Mouse (Mus musculus): ENCODE results near the gene Atp5h. TPM values are rescaled to one million over a fixed set of nuclear protein-coding genes. Genes with fewer than 3 reads are reported as not detected.

Atp5h gene
- polyA plus RNA-seq, 1 experiment from 2014 or later: 787 TPM

DNA sequence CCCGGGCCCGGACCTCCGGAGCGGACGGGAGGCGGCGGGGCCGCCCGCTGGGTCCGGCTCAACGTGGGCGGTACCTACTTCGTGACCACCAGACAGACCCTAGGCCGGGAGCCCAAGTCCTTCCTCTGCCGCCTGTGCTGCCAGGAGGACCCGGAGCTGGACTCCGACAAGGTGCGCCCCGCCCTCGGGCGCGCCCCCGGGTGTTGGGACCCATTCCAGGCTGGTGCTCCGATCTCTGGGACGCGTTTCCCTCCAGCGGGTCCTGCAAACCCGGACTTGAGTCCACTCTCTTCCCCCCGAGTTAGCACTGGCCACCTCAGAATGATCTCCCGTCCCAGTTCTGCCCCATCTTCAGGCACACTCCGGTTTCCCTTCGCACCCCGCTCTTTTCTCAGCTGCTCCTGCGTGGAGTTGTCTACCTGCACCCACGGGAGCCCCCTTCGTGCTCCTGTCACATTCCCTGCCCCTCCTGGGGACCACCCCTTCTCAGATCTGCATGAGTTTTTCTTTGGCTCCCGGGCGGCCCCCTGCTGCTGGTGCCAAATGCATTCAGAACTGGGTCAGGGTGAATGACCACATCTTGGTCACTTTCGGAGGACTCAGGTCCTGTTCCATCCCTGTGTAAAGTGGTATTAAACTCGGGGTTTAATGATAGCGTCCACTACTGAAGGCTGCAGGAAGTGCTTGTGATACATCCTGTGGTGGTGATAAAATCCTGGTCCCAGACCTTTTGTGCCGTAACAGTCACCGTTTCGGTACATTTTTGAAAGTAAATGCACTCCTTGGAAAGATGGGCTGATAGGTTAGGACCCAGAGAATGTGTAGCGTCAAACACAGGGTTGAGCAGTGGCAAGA is 801 bp upstream of the Atp5h start:
- H3K9ac ChIP-seq: peak overlapping the region; percentile 97
- peaks cover 32% of the 10 kb centered on the region for H3K4me1 ChIP-seq
- no peaks in the 10 kb centered on the region for H3K9me3 ChIP-seq
- H3K27ac ChIP-seq: peak overlapping the region; percentile 91
- peak; percentile 74 for ATAC-seq (ENCODE audit: borderline replicate concordance, extremely low read depth, low FRiP score, low TSS enrichment)
- no peaks in the 10 kb centered on the region for H3K27me3 ChIP-seq
- 1% methylated on average over 37 of the region's 45 CpGs for WGBS
- peaks cover 19% of the 10 kb centered on the region for H3K36me3 ChIP-seq
- peak overlapping the region; percentile 96 for H3K4me3 ChIP-seq
- peak overlapping the region; percentile 93 for H3K4me2 ChIP-seq

DNA sequence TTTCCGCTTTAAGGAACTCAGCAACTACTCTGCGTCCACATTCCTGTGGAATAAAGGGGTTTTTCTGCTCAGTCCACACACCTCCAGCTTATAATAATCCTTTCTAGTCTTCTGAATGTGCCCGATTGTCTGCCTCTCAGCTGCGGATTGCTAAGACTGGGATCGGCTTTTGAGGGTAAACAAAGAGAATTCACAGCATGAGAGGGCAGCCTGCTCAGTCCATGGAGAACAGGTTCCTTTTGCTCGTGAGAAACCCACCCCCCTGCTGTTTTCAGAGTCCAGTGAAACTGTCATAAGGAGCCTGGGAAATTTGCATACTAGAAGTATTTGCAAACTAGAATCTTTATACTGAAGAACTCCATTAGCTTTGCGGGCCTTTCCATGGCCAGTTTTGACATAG is 10.2 kb downstream of the Atp5h start:
- ATAC-seq (ENCODE audit: borderline replicate concordance, extremely low read depth, low FRiP score, low TSS enrichment): no peak
- H3K9ac ChIP-seq: no peak overlapping the region
- no peaks in the 10 kb centered on the region for H3K27me3 ChIP-seq
- H3K4me1 ChIP-seq: peaks cover 32% of the 10 kb centered on the region
- no peak overlapping the region for H3K4me3 ChIP-seq
- H3K4me2 ChIP-seq: no peak overlapping the region
- H3K36me3 ChIP-seq: peaks cover 25% of the 10 kb centered on the region; the same call in 1 of the 2 replicates
- H3K9me3 ChIP-seq: no peaks in the 10 kb centered on the region
- WGBS: 81% methylated on average over 7 of the region's 7 CpGs
- no peak overlapping the region for H3K27ac ChIP-seq

DNA sequence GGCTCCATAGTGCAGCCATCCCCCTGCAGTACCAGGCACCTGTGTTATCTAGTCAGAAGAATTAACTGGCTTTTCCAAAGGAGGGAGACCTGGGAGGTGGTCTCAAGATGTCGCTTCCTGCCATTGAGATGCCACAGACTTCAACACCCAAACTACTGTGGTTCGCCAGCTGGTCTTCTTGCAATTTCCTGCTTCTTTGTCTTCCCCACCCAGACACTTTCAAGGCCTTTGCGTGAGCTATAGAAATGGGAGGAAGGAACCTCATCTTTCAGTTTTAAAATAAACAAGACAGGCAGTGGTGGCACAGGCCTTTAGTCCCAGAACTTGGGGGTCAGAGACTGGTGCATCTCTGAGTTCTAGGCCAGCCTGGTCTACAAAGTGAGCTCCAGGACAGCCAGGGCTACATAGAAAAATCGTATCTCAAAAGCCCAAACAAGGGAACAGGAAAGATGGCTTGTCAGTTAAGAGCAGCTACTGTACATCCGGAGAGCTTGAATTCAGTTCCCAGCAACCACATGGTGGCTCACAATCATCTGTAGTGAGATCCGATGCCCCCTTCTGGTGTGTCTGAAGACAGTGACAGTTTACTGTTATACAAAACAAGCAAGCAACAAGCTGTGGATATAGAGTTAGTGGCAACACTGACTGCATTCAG is 11.4 kb downstream of the Atp5h start:
- Histone ChIP-seq H3K27ac (peak overlapping the region; percentile 69), H3K4me2 (no peak overlapping the region), H3K4me3 (no peak overlapping the region), H3K9ac (no peak overlapping the region), H3K4me1 (peaks cover 38% of the 10 kb centered on the region), H3K36me3 (peaks cover 25% of the 10 kb centered on the region; the same call in 1 of the 2 replicates), H3K9me3 (no peaks in the 10 kb centered on the region), H3K27me3 (no peaks in the 10 kb centered on the region)
- ATAC-seq (ENCODE audit: borderline replicate concordance, extremely low read depth, low FRiP score, low TSS enrichment): no peak
- WGBS: 63% methylated on average over 6 of the region's 6 CpGs

DNA sequence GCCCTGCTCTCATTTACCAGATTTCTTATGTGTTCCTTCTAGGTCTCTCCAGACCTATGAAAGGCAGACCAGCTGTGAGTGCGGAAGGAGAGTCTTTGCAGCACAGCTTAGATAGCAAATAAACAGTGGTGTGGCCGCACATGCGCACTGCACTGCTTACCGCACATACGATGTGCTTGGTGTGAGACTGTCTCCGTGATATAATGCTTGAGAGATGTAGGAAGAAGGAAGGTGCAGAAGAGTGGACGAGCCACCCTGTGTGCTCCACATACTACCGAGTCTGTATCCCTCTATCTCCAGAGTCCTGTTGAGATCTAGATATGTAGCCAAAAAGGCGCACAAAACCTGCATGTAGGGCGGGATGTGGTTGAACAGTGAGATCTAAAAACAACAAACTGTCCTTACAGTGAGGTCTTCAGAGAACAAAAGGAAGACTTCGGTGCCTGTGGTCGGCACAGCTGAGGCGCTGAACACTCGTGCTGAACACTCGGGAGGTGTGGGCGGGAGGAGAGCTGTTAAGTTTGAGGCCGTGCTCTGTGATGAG is 12.8 kb downstream of the Atp5h start:
- Histone ChIP-seq H3K27ac (no peak overlapping the region), H3K36me3 (peaks cover 25% of the 10 kb centered on the region; the same call in 1 of the 2 replicates)

DNA sequence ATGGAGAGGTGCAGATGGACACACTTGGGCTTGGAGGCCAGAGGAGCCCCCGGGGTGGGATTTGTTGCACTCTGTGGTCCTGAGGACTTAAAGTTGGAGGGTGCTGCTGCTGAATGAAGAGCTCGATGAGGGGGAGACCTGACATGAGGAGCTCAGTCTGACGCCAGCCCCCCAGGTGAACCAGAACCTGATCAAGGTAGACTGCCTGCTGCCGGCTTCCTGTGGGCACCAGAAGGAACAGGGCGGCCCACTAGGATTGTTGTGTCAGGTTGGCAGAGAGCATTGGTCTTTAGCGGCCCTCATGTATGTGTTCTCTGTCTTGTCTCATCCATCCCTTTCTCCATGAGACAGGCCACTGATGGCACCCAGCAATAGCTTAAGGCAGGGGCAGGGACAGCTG is 14.0 kb downstream of the Atp5h start:
- no peak overlapping the region for H3K4me3 ChIP-seq
- no peaks in the 10 kb centered on the region for H3K9me3 ChIP-seq
- no peak for ATAC-seq (ENCODE audit: borderline replicate concordance, extremely low read depth, low FRiP score, low TSS enrichment)
- H3K4me1 ChIP-seq: peaks cover 17% of the 10 kb centered on the region
- H3K9ac ChIP-seq: no peak overlapping the region
- 95% methylated on average over 6 of the region's 6 CpGs for WGBS
- peaks cover 20% of the 10 kb centered on the region; the same call in 1 of the 2 replicates for H3K36me3 ChIP-seq
- no peaks in the 10 kb centered on the region for H3K27me3 ChIP-seq
- H3K27ac ChIP-seq: no peak overlapping the region
- H3K4me2 ChIP-seq: no peak overlapping the region

More for the DNA sequence above, 12.8 kb downstream of the Atp5h start:
- no peak overlapping the region for H3K4me2 ChIP-seq
- no peak overlapping the region for H3K9ac ChIP-seq
- H3K27me3 ChIP-seq: no peaks in the 10 kb centered on the region
- H3K4me3 ChIP-seq: no peak overlapping the region
- H3K4me1 ChIP-seq: peaks cover 27% of the 10 kb centered on the region
- H3K9me3 ChIP-seq: no peaks in the 10 kb centered on the region
- 95% methylated on average over 17 of the region's 17 CpGs for WGBS
- no peak for ATAC-seq (ENCODE audit: borderline replicate concordance, extremely low read depth, low FRiP score, low TSS enrichment)

DNA sequence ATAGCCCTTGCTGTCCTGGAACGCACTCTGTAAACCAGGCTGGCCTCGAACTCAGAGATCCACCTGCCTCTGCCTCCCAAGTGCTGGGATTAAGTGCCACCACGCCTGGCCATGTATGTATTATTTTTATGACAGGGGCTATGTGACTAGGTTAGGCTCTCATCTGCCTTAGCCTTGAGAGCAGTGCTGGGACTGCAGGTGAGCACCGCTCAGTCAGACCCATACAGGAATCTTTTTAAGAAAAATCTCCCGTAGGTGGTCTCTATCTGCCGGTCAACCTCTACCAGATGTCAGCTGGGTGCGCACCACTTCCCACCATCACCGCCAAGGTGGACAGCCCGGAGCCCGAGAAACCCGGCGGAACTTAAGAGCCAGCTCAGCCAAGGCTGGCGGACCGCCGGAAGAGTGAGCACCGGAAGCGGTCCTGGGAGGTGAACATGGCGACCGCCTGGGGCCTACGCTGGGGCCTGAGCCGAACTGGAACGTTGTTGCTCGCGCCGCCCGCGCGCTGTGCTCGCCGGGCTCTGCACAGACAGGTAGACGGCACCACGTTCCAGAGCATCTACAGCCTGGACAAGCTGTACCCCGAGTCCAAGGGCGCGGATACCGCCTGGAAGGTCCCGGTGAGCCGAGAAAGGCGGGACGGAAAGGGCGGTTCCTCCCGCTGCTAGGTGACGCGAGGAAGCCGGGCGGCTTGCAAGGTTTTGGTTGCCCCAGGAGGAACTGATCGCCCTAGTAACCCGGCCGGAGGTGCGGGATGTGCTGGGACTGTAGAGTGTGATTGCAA is 16.2 kb downstream of the Atp5h start, which contains the start of gene Mrpl58:
Gene Mrpl58, plus strand, starts transcription at position 415 of the 787 bp plus-strand sequence.
- Histone ChIP-seq H3K9ac (peak within 1 kb of the TSS; percentile 83), H3K4me2 (peak within 1 kb of the TSS; percentile 74), H3K36me3 (peaks cover 7% of the 10 kb centered on the region; the same call in 1 of the 2 replicates), H3K27ac (peak within 1 kb of the TSS; percentile 88), H3K4me3 (peak within 1 kb of the TSS; percentile 71), H3K27me3 (no peaks in the 10 kb centered on the region), H3K4me1 (peaks cover 12% of the 10 kb centered on the region), H3K9me3 (no peaks in the 10 kb centered on the region)
- peak; percentile 91; the same call in 1 of the 2 replicates for ATAC-seq (ENCODE audit: borderline replicate concordance, extremely low read depth, low FRiP score, low TSS enrichment)
- 3% methylated on average over 50 of the region's 50 CpGs for WGBS

DNA sequence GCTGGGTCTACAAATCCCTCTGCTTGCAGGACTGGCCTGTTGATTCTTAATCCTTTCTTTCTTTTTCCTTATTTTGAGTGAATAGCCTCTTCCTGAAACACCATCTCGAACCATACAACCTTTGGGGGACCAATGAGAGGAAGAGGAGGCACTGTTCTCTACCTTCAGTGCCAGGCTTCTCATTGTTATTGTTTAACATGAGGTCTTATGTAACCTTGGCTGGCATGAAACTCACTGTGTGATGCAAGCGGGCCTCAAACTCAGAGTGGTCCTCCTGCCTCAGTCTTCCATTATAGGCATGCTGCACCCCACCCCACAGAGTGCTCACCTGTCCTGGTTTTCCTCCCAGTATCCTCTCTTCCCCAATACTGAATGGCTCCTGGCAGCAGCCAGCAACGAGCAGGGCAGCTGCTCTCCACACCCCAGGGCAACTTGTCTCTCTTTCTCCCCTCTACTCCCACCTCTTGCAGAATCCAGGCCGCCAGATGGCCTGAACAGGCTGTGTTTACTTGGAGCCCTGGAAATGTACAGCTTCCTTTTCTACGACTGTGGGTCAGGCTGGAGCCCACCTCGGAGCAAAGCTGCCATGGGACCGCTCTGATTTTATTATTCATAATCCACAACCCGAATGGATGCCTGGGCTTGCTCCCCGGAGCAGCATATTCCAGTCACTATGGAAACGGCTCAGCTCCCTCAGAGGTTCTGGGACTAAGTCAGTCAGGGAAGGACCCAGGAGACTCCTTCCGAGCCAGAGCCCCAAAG is 19.0 kb downstream of the Atp5h start:
- Histone ChIP-seq H3K27ac (no peak overlapping the region), H3K4me3 (no peak overlapping the region), H3K4me1 (peaks cover 15% of the 10 kb centered on the region), H3K27me3 (no peaks in the 10 kb centered on the region), H3K4me2 (no peak overlapping the region), H3K36me3 (no peaks in the 10 kb centered on the region; the same call in 1 of the 2 replicates), H3K9me3 (no peaks in the 10 kb centered on the region), H3K9ac (no peak overlapping the region)
- ATAC-seq (ENCODE audit: borderline replicate concordance, extremely low read depth, low FRiP score, low TSS enrichment): no peak
- 46% methylated on average over 11 of the region's 11 CpGs for WGBS

DNA sequence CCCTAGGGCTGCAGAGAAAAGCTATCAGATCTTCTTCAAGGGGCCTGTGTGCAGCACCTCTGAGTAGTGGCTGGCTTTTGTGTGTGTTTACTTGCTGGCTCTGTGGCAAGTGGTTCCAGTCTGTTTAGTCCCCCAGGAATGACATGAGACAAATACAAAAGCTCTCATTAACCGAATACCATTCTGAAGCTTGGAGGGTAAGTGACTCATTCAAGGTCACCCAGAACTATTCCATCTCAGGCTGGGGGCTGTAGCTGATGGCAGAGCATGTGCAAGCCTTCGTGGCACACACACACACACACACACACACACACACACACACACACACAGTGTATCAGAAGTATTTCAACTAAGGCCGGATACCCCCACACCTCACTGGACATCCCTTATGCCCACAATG is 19.6 kb downstream of the Atp5h start:
- ATAC-seq (ENCODE audit: borderline replicate concordance, extremely low read depth, low FRiP score, low TSS enrichment): no peak
- Histone ChIP-seq H3K27me3 (no peaks in the 10 kb centered on the region), H3K9me3 (no peaks in the 10 kb centered on the region), H3K9ac (no peak overlapping the region), H3K27ac (no peak overlapping the region), H3K4me1 (peaks cover 14% of the 10 kb centered on the region), H3K36me3 (peaks cover 5% of the 10 kb centered on the region; the same call in 1 of the 2 replicates), H3K4me2 (no peak overlapping the region), H3K4me3 (no peak overlapping the region)
- 75% methylated on average over 3 of the region's 3 CpGs for WGBS

DNA sequence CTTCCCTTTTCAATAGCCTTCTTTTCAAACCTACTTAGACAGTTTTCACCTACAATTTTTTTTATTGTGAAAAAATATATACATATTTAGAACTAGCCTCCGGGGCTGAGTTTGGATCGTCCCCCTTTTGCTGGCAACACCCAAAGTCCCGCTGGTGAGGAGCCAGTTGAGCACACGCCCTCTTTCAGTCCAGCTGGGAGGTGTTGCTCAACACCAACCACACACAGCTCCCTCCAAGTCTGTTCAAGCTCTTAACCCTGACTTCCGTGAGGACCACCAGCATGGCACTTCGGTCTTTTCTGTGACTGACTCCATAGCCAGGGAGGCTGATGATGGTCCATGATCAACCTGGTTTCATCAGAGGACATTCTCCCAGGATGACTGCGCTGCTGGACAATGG is 21.7 kb downstream of the Atp5h start:
- WGBS: 55% methylated on average over 7 of the region's 7 CpGs
- H3K4me1 ChIP-seq: peaks cover 3% of the 10 kb centered on the region; the same call in 1 of the 2 replicates
- H3K27ac ChIP-seq: no peak overlapping the region
- no peak overlapping the region for H3K4me3 ChIP-seq
- H3K27me3 ChIP-seq: no peaks in the 10 kb centered on the region
- no peaks in the 10 kb centered on the region for H3K9me3 ChIP-seq
- H3K9ac ChIP-seq: no peak overlapping the region
- peak; percentile 69; the same call in 1 of the 2 replicates for ATAC-seq (ENCODE audit: borderline replicate concordance, extremely low read depth, low FRiP score, low TSS enrichment)
- peaks cover 24% of the 10 kb centered on the region for H3K36me3 ChIP-seq
- no peak overlapping the region for H3K4me2 ChIP-seq

DNA sequence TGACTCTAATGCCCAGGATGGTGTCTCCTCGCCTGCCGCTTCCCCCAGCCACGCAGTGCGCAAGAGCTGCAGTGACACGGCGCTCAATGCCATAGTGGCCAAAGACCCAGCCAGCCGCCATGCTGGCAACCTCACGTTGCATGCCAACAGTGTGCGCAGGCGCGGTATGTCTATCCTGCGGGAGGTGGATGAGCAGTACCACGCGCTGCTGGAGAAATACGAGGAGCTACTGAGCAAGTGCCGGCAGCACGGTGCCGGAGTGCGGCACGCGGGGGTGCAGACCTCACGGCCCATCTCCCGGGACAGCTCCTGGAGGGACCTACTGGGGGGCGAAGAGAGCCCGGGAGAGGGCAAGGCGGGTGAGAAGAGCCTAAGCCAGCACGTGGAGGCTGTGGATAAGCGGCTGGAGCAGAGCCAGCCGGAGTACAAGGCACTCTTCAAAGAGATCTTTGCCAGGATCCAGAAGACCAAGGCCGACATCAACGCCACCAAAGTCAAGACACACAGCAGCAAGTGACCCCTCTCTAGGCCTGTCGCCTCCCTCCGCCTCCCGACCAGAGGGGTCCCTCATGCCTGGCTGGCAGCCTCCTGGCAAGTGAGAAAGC is 25.9 kb downstream of the Atp5h start:
- H3K27me3 ChIP-seq: no peaks in the 10 kb centered on the region
- peak overlapping the region; percentile 42 for H3K4me2 ChIP-seq
- peaks cover 3% of the 10 kb centered on the region; the same call in 1 of the 2 replicates for H3K4me1 ChIP-seq
- H3K36me3 ChIP-seq: peaks cover 51% of the 10 kb centered on the region
- no peak overlapping the region for H3K4me3 ChIP-seq
- WGBS: 59% methylated on average over 34 of the region's 34 CpGs
- ATAC-seq (ENCODE audit: borderline replicate concordance, extremely low read depth, low FRiP score, low TSS enrichment): no peak
- H3K27ac ChIP-seq: no peak overlapping the region
- no peak overlapping the region for H3K9ac ChIP-seq
- no peaks in the 10 kb centered on the region for H3K9me3 ChIP-seq
